In genomic region chr11:34774636-34775035, GRCm38 (mm10) we compare ENCODE assay signal across 22 mouse cellular contexts. TPM values are rescaled to one million over a fixed set of nuclear protein-coding genes. Genes with fewer than 3 reads are reported as not detected.
DNase-seq lines count a peak whose midpoint lies in the region; TF ChIP-seq lines count a peak whose summit lies in the region.
"Had no signal": no experiment of that assay in that cellular context is flagged by ENCODE, and none has a peak within 500 bp of the region (broad histone marks: within the 10 kb centered on the region; RNA-seq: fewer than 3 reads in every experiment).

No protein-coding gene starts in this region.

- TF ChIP-seq CTCF in layer of hippocampus, adult 2 months (conservative IDR thresholded peaks at IDR 0.05): 0 out of 2 replicates have a peak, but pooled peaks have one; percentile 9

- DNase-seq in embryo, embryonic 11 days: peak; percentile 22
- no peak for DNase-seq in embryo, embryonic 10 days (ENCODE audit: low spot score)
- no peak for DNase-seq in layer of hippocampus, adult 2 months (ENCODE audit: low spot score in 2 of 2)
- DNase-seq in layer of hippocampus, postnatal 36 days: no peak
- DNase-seq in A20 (ENCODE audit: low read depth, low spot score) (peak; percentile 66), ZHBTc4 (ENCODE audit: low read depth, low spot score) (peak; percentile 34)
- DNase-seq in ovary, adult 18-20 months (ENCODE audit: low spot score): no peak
- DNase-seq in kidney, postnatal 36 days: no peak
- DNase-seq: adrenal gland, postnatal 14 days; cerebellum, adult 18-20 months; cerebellum, postnatal 36 days; heart, postnatal 4 days; kidney, adult 18-20 months; kidney, postnatal 14 days; layer of hippocampus, adult 9-11 months; lung, postnatal 10 days; thymus, adult 2 months had no signal

- H3K4me3 ChIP-seq in layer of hippocampus, adult 2 months: no peak overlapping the region
- H3K4me3 ChIP-seq: forebrain, embryonic 12.5 days; limb, embryonic 12.5 days; megakaryocyte, embryonic 14.5 days; stomach, embryonic 15.5 days had no signal

- no peak overlapping the region for H3K27ac ChIP-seq in layer of hippocampus, adult 2 months
- H3K27ac ChIP-seq: forebrain, embryonic 12.5 days; limb, embryonic 12.5 days; liver, embryonic 14.5 days; stomach, embryonic 15.5 days had no signal

RNA-seq across cellular contexts. Expression of gene Dock2, which starts 9.1 kb away (rescaled TPM):
- total RNA-seq in layer of hippocampus, adult 2 months (2021): 1 to 10 TPM; 3.1 to 3.4 TPM
- total RNA-seq in layer of hippocampus, postnatal 36 days (2021): 1 to 10 TPM; 2.2 to 3.0 TPM

RNA-seq across cellular contexts. Expression of gene Spdl1, which starts 58.8 kb away (rescaled TPM):
- total RNA-seq in layer of hippocampus, adult 2 months (2021): 1 to 10 TPM in 1 of 2 experiments, under 1 TPM in 1; 0.71 to 1.1 TPM
- under 1 TPM; 0.25 to 0.40 TPM for total RNA-seq in layer of hippocampus, postnatal 36 days (2021)

Comparison
In these comparisons a context has a peak if more than half of its experiments do, and no peak if none do; other contexts are left out.
1. DNase-seq: peak in embryo, embryonic 11 days (single experiment), A20 (single experiment) and ZHBTc4 (single experiment); none in embryo, embryonic 10 days (single experiment), layer of hippocampus, adult 2 months (0 of 2), layer of hippocampus, postnatal 36 days (0 of 2), ovary, adult 18-20 months (single experiment) and kidney, postnatal 36 days (0 of 2).